Mouse (Mus musculus) CH12.LX (cell line): ENCODE measurements at regions not wholly inside any gene's neighbourhood (a gene's known extent, or its start where the extent isn't known, plus 50 kb on each side); places are given as distances from the start of the nearest gene placed in this dataset.

Source experiments
- DNase-seq: peaks from one replicate; pipeline ENCODE4 v3.0.0-alpha.2; 2013; ENCODE audit errors: extremely low read depth
- H3K27ac ChIP-seq: 2 replicates; pipeline ENCODE4 v1.5.1; 2012; ENCODE audit warnings: low read depth, mild to moderate bottlenecking, control low read depth, moderate library complexity; ENCODE audit not compliant: insufficient read depth
- H3K27me3 ChIP-seq: replicated peaks from 2 replicates; pipeline ENCODE3; 2012; ENCODE audit warnings: inconsistent platforms
- H3K36me3 ChIP-seq, 2 experiments: replicated peaks in 1 of 2; 2 replicates each; pipeline versions ENCODE3 to v1.6.1; 2012; ENCODE audit warnings: inconsistent platforms in 1 of 2, low read length in 1 of 2, mild to moderate bottlenecking in 1 of 2, mixed read lengths in 1 of 2, moderate library complexity in 1 of 2; ENCODE audit not compliant: control insufficient read depth in 1 of 2, insufficient read depth in 1 of 2
- H3K4me1 ChIP-seq, 2 experiments: 2 replicates each; pipeline ENCODE4 v1.6.1; 2012; ENCODE audit warnings: inconsistent platforms in 1 of 2, moderate library complexity in 1 of 2; ENCODE audit not compliant: insufficient read depth in 2 of 2, control insufficient read depth in 1 of 2
- H3K4me2 ChIP-seq: 2 replicates; pipeline ENCODE4 v1.6.1; 2012; ENCODE audit warnings: low read depth, mild to moderate bottlenecking, control low read depth; ENCODE audit not compliant: poor library complexity, insufficient read depth, severe bottlenecking
- H3K4me3 ChIP-seq, 3 experiments: fragments of 150-350 bp in 1 of 3; sonication (generic) in 1 of 3; replicated peaks in 1 of 3; 2 replicates each; pipeline versions ENCODE3 to v1.5.1; 2011 to 2012; ENCODE audit warnings: low read depth in 2 of 3, low read length in 2 of 3, mild to moderate bottlenecking in 2 of 3, moderate library complexity in 2 of 3, control low read depth in 1 of 3, improper control_type of control experiment in 1 of 3, inconsistent platforms in 1 of 3, mixed read lengths in 1 of 3; ENCODE audit not compliant: poor library complexity in 1 of 3
- H3K79me2 ChIP-seq: replicated peaks from 2 replicates; pipeline ENCODE4 v1.6.1; 2012; ENCODE audit warnings: mild to moderate bottlenecking, moderate library complexity; ENCODE audit not compliant: control insufficient read depth, poor library complexity, insufficient read depth, severe bottlenecking; ENCODE audit errors: extremely low read depth
- H3K9ac ChIP-seq: 2 replicates; pipeline ENCODE4 v1.6.1; 2012; ENCODE audit warnings: low read depth, mild to moderate bottlenecking, control low read depth, moderate library complexity; ENCODE audit not compliant: insufficient read depth
- H3K9me3 ChIP-seq: replicated peaks from 2 replicates; pipeline ENCODE3; 2012; ENCODE audit warnings: low read length, inconsistent platforms, mixed read lengths
- BHLHE40 ChIP-seq: IDR thresholded peaks from 2 replicates; pipeline ENCODE4 v1.6.1; 2011; ENCODE audit warnings: mild to moderate bottlenecking, low read depth, low read length, improper control_type of control experiment
- CHD2 ChIP-seq: IDR thresholded peaks from 2 replicates; pipeline ENCODE4 v1.6.1; 2011; ENCODE audit warnings: low read length, improper control_type of control experiment
- CTCF ChIP-seq, 2 experiments: IDR thresholded peaks in 1 of 2; conservative IDR thresholded peaks in 1 of 2; 2 replicates each; pipeline ENCODE4 v1.5.1; 2011 to 2012; ENCODE audit warnings: low read depth in 2 of 2, low read length in 2 of 2, improper control_type of control experiment in 1 of 2, inconsistent platforms in 1 of 2, mild to moderate bottlenecking in 1 of 2, moderate library complexity in 1 of 2
- E2F4 ChIP-seq: IDR thresholded peaks from 2 replicates; pipeline ENCODE4 v1.6.1; 2011; ENCODE audit warnings: low read depth, low read length, improper control_type of control experiment; ENCODE audit not compliant: insufficient replicate concordance
- ELF1 ChIP-seq: IDR thresholded peaks from 2 replicates; pipeline ENCODE4 v1.6.1; 2014; ENCODE audit warnings: low read depth, mild to moderate bottlenecking, inconsistent platforms, low read length, improper control_type of control experiment
- EP300 ChIP-seq: IDR thresholded peaks from 2 replicates; pipeline ENCODE4 v1.6.1; 2011; ENCODE audit warnings: low read length, improper control_type of control experiment
- ETS1 ChIP-seq: conservative IDR thresholded peaks from 2 replicates; pipeline ENCODE4 v1.6.1; 2012; ENCODE audit warnings: low read depth, mild to moderate bottlenecking, inconsistent platforms, low read length, improper control_type of control experiment, moderate library complexity
- HCFC1 ChIP-seq: IDR thresholded peaks from 2 replicates; pipeline ENCODE4 v1.6.1; 2012; ENCODE audit warnings: low read depth, mild to moderate bottlenecking, inconsistent platforms, low read length, improper control_type of control experiment
- MAFK ChIP-seq: IDR thresholded peaks from 2 replicates; pipeline ENCODE4 v1.6.1; 2011; ENCODE audit warnings: low read length, improper control_type of control experiment; ENCODE audit not compliant: insufficient replicate concordance
- MEF2A ChIP-seq: IDR thresholded peaks from 2 replicates; pipeline ENCODE4 v1.6.1; 2014; ENCODE audit warnings: low read depth, mild to moderate bottlenecking, inconsistent platforms, low read length, improper control_type of control experiment, borderline replicate concordance
- MXI1 ChIP-seq: IDR thresholded peaks from 2 replicates; pipeline ENCODE4 v1.6.1; 2011; ENCODE audit warnings: mild to moderate bottlenecking, low read depth, low read length, improper control_type of control experiment
- MYC ChIP-seq: IDR thresholded peaks from 2 replicates; pipeline ENCODE4 v1.6.1; 2011; ENCODE audit warnings: low read depth, mild to moderate bottlenecking, improper control_type of control experiment, low read length
- NELFE ChIP-seq: IDR thresholded peaks from 2 replicates; pipeline ENCODE4 v1.6.1; 2011; ENCODE audit warnings: low read depth, low read length, improper control_type of control experiment
- PAX5 ChIP-seq: IDR thresholded peaks from 2 replicates; pipeline ENCODE4 v1.6.1; 2012; ENCODE audit warnings: low read length, inconsistent platforms, mixed read lengths
- POLR2AphosphoS2 ChIP-seq: IDR thresholded peaks from 2 replicates; pipeline ENCODE4 v1.6.1; 2011; ENCODE audit warnings: low read depth, low read length, improper control_type of control experiment
- RCOR1 ChIP-seq: conservative IDR thresholded peaks from 2 replicates; pipeline ENCODE4 v1.6.1; 2012; ENCODE audit warnings: low read depth, mild to moderate bottlenecking, inconsistent platforms, low read length, improper control_type of control experiment
- TBP ChIP-seq: conservative IDR thresholded peaks from 2 replicates; pipeline ENCODE4 v1.6.1; 2011; ENCODE audit warnings: low read depth, low read length, improper control_type of control experiment
- TCF12 ChIP-seq: IDR thresholded peaks from 2 replicates; pipeline ENCODE4 v1.6.1; 2014; ENCODE audit warnings: low read depth, mild to moderate bottlenecking, inconsistent platforms, low read length, improper control_type of control experiment
- USF1 ChIP-seq: IDR thresholded peaks from 2 replicates; pipeline ENCODE4 v1.6.1; 2014; ENCODE audit warnings: low read depth, mild to moderate bottlenecking, inconsistent platforms, low read length, improper control_type of control experiment
- USF2 ChIP-seq: conservative IDR thresholded peaks from 2 replicates; pipeline ENCODE4 v1.6.1; 2011; ENCODE audit warnings: low read depth, low read length, improper control_type of control experiment
- ZMIZ1 ChIP-seq: IDR thresholded peaks from 2 replicates; pipeline ENCODE4 v1.6.1; 2012; ENCODE audit warnings: low read depth, mild to moderate bottlenecking, inconsistent platforms, low read length, improper control_type of control experiment
- ZNF384 ChIP-seq: IDR thresholded peaks from 2 replicates; pipeline ENCODE4 v1.6.1; 2012; ENCODE audit warnings: low read depth, low read length, improper control_type of control experiment, inconsistent platforms
- dilution Hi-C: fragments of 300-500 bp; cut with MboI; formaldehyde crosslinking; loops from 2 replicates; pipeline ENCODE4 v1.14.3; 2020; ENCODE audit warnings: low sequenced_read_pairs; ENCODE audit not compliant: extremely low pct_unique_long_range_greater_than_20kb, extremely low pct_ligation_motif_present
- in situ Hi-C: fragments of 300-500 bp; cut with MboI; formaldehyde crosslinking; loops from 3 replicates; pipeline ENCODE4 v1.14.3; 2019; ENCODE audit warnings: low sequenced_read_pairs, low pct_ligation_motif_present, low pct_unique_long_range_greater_than_20kb, mixed read lengths

DNA sequence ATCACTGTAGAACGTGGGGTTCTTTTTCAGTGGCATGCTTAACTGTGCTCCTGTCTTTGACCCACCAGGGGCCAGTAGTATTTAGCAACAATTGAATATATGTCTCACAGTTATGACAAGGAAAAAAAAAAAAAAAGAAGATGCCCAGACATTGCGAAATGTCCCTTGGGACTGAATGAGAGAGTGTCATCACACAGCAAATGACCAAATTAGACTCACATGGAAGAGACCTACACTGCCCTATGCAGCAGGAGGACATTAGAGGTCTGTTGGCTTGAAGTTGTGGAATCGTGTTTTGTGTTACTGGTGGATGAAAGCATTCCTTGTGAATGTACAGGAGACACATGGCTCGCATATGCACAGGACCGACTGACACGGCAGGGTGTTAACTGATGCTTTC lies 214.3 kb upstream of the Maf start:
- no peak for DNase-seq
- Histone ChIP-seq H3K4me1 (no peaks in the 10 kb centered on the region), H3K4me3 (no peak overlapping the region), H3K36me3 (no peaks in the 10 kb centered on the region), H3K9ac (no peak overlapping the region), H3K79me2 (no peaks in the 10 kb centered on the region), H3K27ac (no peak overlapping the region), H3K27me3 (peaks cover 16% of the 10 kb centered on the region), H3K9me3 (peaks cover 16% of the 10 kb centered on the region), H3K4me2 (no peak overlapping the region)
- TF ChIP-seq ZNF384 (no peak), TBP (no peak), ETS1 (no peak), MAFK (no peak), BHLHE40 (no peak), CTCF (conservative IDR thresholded peaks at IDR 0.05 in 1 of 2, IDR thresholded peaks at IDR 0.05 in 1 of 2; ENCODE audit: low read depth in 2 of 2, low read length in 2 of 2) (no peak), PAX5 (no peak), NELFE (no peak), TCF12 (no peak), HCFC1 (no peak), ZMIZ1 (no peak), USF2 (no peak), E2F4 (no peak), MEF2A (no peak), CHD2 (no peak), USF1 (no peak), EP300 (no peak), MYC (no peak), POLR2AphosphoS2 (no peak)
- in situ Hi-C loops (no loop called here), dilution Hi-C loops (no loop called here)

DNA sequence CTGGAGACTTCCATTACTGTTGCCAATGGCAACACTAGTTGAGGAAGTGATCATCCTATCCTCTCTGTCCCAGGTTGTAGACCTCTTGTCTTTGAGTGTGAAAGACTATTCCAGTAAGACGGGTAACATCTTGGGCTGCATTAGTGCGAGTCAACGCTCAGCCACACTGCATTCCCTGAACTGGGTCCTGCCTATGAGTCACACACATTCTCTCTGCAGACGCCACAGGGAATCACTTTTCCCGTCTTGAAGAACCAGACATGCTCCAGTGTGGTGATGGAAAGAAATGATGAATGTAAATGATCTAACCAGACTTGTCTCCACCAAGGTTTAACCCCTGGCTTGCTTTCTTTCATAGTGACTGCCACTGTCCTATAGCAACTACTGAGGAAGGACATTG lies 199.1 kb upstream of the Maf start:
- H3K4me3 ChIP-seq = no peak overlapping the region
- no peak overlapping the region for H3K4me2 ChIP-seq
- no peak overlapping the region for H3K9ac ChIP-seq
- in situ Hi-C loops (no loop called here), dilution Hi-C loops (no loop called here)
- peaks cover 12% of the 10 kb centered on the region for H3K27me3 ChIP-seq
- TF ChIP-seq ELF1 (no peak), MXI1 (no peak), RCOR1 (no peak), USF1 (no peak)
- DNase-seq = no peak
- H3K79me2 ChIP-seq = no peaks in the 10 kb centered on the region
- H3K36me3 ChIP-seq = no peaks in the 10 kb centered on the region
- H3K27ac ChIP-seq = no peak overlapping the region
- H3K9me3 ChIP-seq = peaks cover 21% of the 10 kb centered on the region
- H3K4me1 ChIP-seq = no peaks in the 10 kb centered on the region
